15 mouse cellular contexts compared by ENCODE assay signal in genomic region chr13:30760374-30761090, GRCm38 (mm10).
DNase-seq lines count a peak whose midpoint lies in the region.
"Had no signal": no experiment of that assay in that cellular context is flagged by ENCODE, and none has a peak within 500 bp of the region (broad histone marks: within the 10 kb centered on the region; RNA-seq: fewer than 3 reads in every experiment).

No protein-coding gene starts in this region.

- peak; percentile 29 to 40 for DNase-seq in B cell, adult 2 months
- peak; percentile 78 for DNase-seq in CD4-positive, CD25-positive, alpha-beta regulatory T cell, adult 2 months (ENCODE audit: low read depth, low spot score)
- peak; percentile 23 for DNase-seq in fibroblast of lung, adult 2 months (ENCODE audit: low read depth)
- peak; percentile 39 to 49 for DNase-seq in thymus, postnatal 10 days (ENCODE audit: low spot score in 2 of 2)
- DNase-seq in right cerebral cortex, postnatal 36 days (ENCODE audit: low spot score in 2 of 2), result no peak
- DNase-seq in left cerebral cortex, adult 9 months (ENCODE audit: low spot score in 2 of 2), result no peak
- no peak for DNase-seq in cerebellum, postnatal 36 days
- DNase-seq: adrenal gland, postnatal 10 days; cerebellum, adult 8-10 months; gastrocnemius, postnatal 10 days; heart, adult 2 months; kidney, adult 11 months; liver; liver, postnatal 0 days; lung, postnatal 36 days had no signal

Comparison
In these comparisons a context has a peak if more than half of its experiments do, and no peak if none do; other contexts are left out.
1. DNase-seq: peak in B cell, adult 2 months (2 of 2), CD4-positive, CD25-positive, alpha-beta regulatory T cell, adult 2 months (single experiment), fibroblast of lung, adult 2 months (single experiment) and thymus, postnatal 10 days (2 of 2); none in right cerebral cortex, postnatal 36 days (0 of 2), left cerebral cortex, adult 9 months (0 of 2) and cerebellum, postnatal 36 days (0 of 2).